Mouse (Mus musculus) limb, embryonic 13.5 days (tissue): ENCODE measurements around the gene Phospho2. TPM values are rescaled to one million over a fixed set of nuclear protein-coding genes. Genes with fewer than 3 reads are reported as not detected.

Source experiments
- ATAC-seq: fragments of 200-750 bp; cut with Nextera tagmentation; 2 replicates; pipeline ENCODE4 v1.8.0; 2017; ENCODE audit warnings: low read depth, moderate number of reproducible peaks, moderate TSS enrichment; ENCODE audit not compliant: low FRiP score
- H3K27ac ChIP-seq: fragments of 300-500 bp; sonication (generic); 2 replicates; pipeline ENCODE4 v1.5.1; 2015; ENCODE audit warnings: inconsistent platforms, mild to moderate bottlenecking, moderate library complexity
- H3K27me3 ChIP-seq: fragments of 300-500 bp; sonication (generic); 2 replicates; pipeline ENCODE4 v1.6.1; 2015; ENCODE audit warnings: mild to moderate bottlenecking, inconsistent platforms
- H3K36me3 ChIP-seq: fragments of 300-500 bp; sonication (generic); 2 replicates; pipeline ENCODE4 v1.6.1; 2015; ENCODE audit warnings: inconsistent platforms, mild to moderate bottlenecking, moderate library complexity
- H3K4me1 ChIP-seq: fragments of 300-500 bp; sonication (generic); 2 replicates; pipeline ENCODE4 v1.6.1; 2015; ENCODE audit warnings: inconsistent platforms
- H3K4me2 ChIP-seq: fragments of 300-500 bp; sonication (generic); replicated peaks from 2 replicates; pipeline ENCODE4 v1.6.1; 2015; ENCODE audit warnings: inconsistent platforms, mild to moderate bottlenecking, moderate library complexity
- H3K4me3 ChIP-seq: fragments of 300-500 bp; sonication (generic); 2 replicates; pipeline ENCODE4 v1.5.1; 2015; ENCODE audit warnings: moderate library complexity, mild to moderate bottlenecking, inconsistent platforms
- H3K9ac ChIP-seq: fragments of 300-500 bp; sonication (generic); 2 replicates; pipeline ENCODE4 v1.6.1; 2015; ENCODE audit warnings: mild to moderate bottlenecking, inconsistent platforms
- H3K9me3 ChIP-seq: fragments of 300-500 bp; sonication (generic); 2 replicates; pipeline ENCODE4 v1.6.1; 2016; ENCODE audit warnings: inconsistent platforms
- WGBS: fragments of 180-500 bp; shearing (Covaris S2); methylation state at CpG from one replicate; pipeline ENCODE4 v1.1.7; 2015; 5-methylcytosine and 5-hydroxymethylcytosine counted together
- polyA plus RNA-seq: library from polyadenylated mRNA; unstranded; fragments of >200 nt; fragmentation: Nextera tagmentation; extraction: Ambion mirVana; gene quantifications from 2 replicates; pipeline ENCODE4 v1.2.1, GENCODE M21; 2015

The Phospho2 gene
- 22.2 and 25.2 TPM in 2 replicates for polyA plus RNA-seq

DNA sequence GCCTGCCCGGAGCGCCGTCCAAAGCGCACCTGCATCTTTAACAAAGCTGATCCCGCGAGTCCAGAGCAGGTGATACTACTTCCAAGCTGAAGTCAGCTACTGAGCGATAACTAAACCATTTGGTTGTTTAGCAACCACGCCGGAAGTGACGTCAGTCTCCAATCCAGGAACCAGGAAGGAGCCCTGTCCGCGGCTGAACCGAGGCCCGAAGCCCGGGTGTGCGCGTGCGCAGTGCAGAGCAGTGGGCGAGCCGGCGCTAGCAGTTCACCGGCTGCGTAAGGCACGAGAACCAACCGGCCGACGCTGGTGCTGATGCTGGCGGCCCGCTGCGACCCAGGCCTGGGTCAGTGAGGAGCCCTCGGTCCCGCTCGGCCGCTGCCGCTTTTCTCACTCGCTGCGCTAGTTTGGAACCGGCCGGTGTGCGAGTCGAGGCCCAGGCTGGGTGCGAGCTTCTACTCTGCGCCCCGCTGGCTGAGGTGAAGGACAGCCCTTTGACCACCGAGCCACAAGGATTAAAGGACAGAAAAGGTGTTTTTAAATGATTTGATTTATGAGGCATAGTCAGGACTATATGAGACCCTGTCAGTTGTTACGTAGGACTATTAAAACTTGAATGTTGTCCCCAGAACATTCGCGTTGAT is at the start of gene Phospho2, which contains the start of gene Ccdc173:
Gene Phospho2, plus strand, starts transcription at position 195 of the 641 bp plus-strand sequence.
Gene Ccdc173, minus strand, starts transcription at position 147 of the 641 bp plus-strand sequence.
- no peaks in the 10 kb centered on the region for H3K9me3 ChIP-seq
- H3K4me1 ChIP-seq = peaks cover 4% of the 10 kb centered on the region; the same call in 1 of the 2 replicates
- peak within 1 kb of the TSS; percentile 77 for H3K9ac ChIP-seq
- H3K4me2 ChIP-seq = peak within 1 kb of the TSS; percentile 87
- ATAC-seq = peak; percentile 96
- H3K27me3 ChIP-seq = no peaks in the 10 kb centered on the region
- H3K27ac ChIP-seq = peak within 1 kb of the TSS; percentile 33; the same call in 1 of the 2 replicates
- 2% methylated on average over 48 of the region's 48 CpGs for WGBS
- peaks cover 17% of the 10 kb centered on the region for H3K36me3 ChIP-seq
- peak within 1 kb of the TSS; percentile 70 for H3K4me3 ChIP-seq

DNA sequence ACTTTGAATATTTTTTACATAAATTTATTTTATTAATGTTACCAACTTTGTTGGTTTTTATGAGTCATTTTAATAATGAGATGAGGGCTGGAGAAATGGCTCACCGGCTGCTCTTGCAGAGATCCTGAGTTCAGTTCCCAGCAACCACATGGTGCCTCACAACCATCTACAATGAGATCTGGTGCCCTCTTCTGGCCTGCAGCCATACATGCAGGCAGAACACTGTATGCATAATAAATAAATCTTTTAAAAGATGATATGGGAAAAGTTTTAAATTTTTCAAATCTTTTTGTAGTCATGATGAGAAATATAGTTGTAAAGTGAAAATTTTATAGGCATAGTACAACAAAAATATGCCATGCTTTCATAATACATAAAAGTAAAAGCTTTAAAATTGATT is 44.3 kb upstream of the Phospho2 start:
- H3K27me3 ChIP-seq = no peaks in the 10 kb centered on the region

DNA sequence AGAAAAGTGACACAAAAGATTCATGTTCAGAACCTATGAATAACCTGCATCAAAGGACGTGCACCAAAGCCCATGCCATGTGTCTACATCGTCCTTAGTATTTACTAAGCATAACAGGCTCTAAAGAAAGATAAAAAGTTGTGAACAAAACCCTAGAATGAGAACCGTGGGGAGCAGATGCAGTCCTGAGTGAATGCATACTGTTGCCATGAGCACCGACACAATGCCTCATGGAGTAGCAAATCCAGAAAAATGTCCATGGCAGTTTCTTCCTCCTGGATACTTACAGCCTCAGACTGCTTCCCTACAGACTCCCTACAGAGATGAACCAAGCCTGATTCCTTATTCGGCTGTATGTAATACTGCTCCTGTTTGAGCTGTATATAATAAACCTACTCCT is 28.4 kb upstream of the Phospho2 start:
- no peak overlapping the region for H3K9ac ChIP-seq
- H3K4me2 ChIP-seq = no peak overlapping the region
- H3K4me1 ChIP-seq = no peaks in the 10 kb centered on the region
- WGBS = 80% methylated on average over 5 of the region's 5 CpGs
- ATAC-seq = no peak
- H3K36me3 ChIP-seq = 0 out of 2 replicates have a peak, but pooled peaks cover 5% of the 10 kb centered on the region
- H3K27me3 ChIP-seq = no peaks in the 10 kb centered on the region
- no peak overlapping the region for H3K27ac ChIP-seq
- H3K4me3 ChIP-seq = no peak overlapping the region
- H3K9me3 ChIP-seq = no peaks in the 10 kb centered on the region

More for the DNA sequence above, 44.3 kb upstream of the Phospho2 start:
- no peak overlapping the region for H3K4me2 ChIP-seq
- WGBS = 84% methylated on average over 1 of the region's 1 CpGs
- peaks cover 70% of the 10 kb centered on the region for H3K36me3 ChIP-seq
- peaks cover 4% of the 10 kb centered on the region; the same call in 1 of the 2 replicates for H3K9me3 ChIP-seq
- ATAC-seq = no peak
- no peak overlapping the region for H3K4me3 ChIP-seq
- H3K4me1 ChIP-seq = no peaks in the 10 kb centered on the region
- H3K9ac ChIP-seq = no peak overlapping the region
- no peak overlapping the region for H3K27ac ChIP-seq

DNA sequence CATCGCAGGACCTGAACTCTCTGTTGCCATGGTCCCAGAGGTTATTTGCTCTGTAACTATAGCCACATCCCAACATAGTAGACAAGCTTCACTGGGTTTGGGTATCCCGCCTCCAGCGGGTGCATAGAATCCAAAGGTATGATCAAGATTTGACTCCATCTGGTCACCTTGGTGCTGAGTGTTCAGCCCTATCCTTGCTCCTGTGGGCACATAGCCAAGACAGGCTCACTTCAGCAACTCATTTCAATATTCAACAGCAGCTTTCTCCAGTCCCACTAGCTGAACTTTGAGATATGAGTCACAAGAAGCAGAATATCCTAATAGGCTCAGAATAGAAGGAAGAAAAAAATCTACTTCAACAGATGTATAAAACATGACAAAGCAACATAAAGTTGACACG is 26.1 kb upstream of the Phospho2 start:
- H3K4me2 ChIP-seq = no peak overlapping the region
- no peaks in the 10 kb centered on the region for H3K27me3 ChIP-seq
- no peak for ATAC-seq
- H3K4me1 ChIP-seq = no peaks in the 10 kb centered on the region
- H3K9ac ChIP-seq = no peak overlapping the region
- H3K27ac ChIP-seq = no peak overlapping the region
- H3K4me3 ChIP-seq = no peak overlapping the region
- 0 out of 2 replicates have a peak, but pooled peaks cover 5% of the 10 kb centered on the region for H3K36me3 ChIP-seq
- 96% methylated on average over 4 of the region's 4 CpGs for WGBS
- H3K9me3 ChIP-seq = no peaks in the 10 kb centered on the region

DNA sequence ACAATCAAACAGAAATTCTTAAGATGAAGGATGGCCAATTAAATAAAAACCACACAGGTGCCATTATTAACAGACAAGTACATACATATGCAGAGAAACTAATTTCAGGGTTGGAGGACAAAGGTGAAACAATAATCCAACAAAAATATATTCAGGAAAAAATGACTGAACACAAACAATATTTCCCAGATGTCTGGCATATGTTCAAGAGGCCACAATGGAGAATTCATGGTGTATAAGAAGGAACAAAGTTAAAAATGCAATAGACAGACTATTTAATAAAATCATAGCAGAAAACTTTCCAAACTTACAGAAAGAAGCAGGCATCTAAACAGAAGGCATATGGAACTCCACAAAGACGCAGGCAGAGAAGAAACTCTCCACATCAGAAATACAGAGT is 24.7 kb upstream of the Phospho2 start:
- H3K27ac ChIP-seq = peak overlapping the region; percentile 48; the same call in 1 of the 2 replicates
- no peaks in the 10 kb centered on the region for H3K4me1 ChIP-seq
- no peak overlapping the region for H3K4me2 ChIP-seq
- 0 out of 2 replicates have a peak, but pooled peaks cover 5% of the 10 kb centered on the region for H3K36me3 ChIP-seq
- WGBS = 76% methylated on average over 1 of the region's 1 CpGs
- ATAC-seq = no peak
- H3K9ac ChIP-seq = no peak overlapping the region
- no peaks in the 10 kb centered on the region for H3K9me3 ChIP-seq
- no peaks in the 10 kb centered on the region for H3K27me3 ChIP-seq
- no peak overlapping the region for H3K4me3 ChIP-seq

DNA sequence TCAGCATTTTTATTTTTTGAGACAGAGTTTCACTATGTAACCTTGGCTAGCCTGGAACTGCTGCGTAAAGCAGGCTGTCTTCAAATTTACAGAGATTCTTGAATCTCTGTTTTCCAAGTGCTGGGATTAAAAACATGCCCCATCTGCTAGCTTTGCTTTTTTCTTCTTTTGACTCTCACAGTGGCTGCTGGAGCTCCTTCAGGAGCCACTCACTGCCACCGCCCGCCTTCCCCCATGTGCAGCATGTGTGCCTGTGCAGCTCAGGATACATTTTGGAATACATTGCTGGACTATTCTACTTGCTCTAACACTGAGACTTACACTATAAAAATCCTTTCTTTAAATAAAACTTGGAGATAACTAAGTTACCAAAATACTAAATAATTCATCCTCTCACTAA is 16.1 kb upstream of the Phospho2 start:
- Histone ChIP-seq H3K4me2 (no peak overlapping the region), H3K36me3 (peaks cover 6% of the 10 kb centered on the region), H3K9ac (no peak overlapping the region), H3K4me1 (no peaks in the 10 kb centered on the region), H3K4me3 (no peak overlapping the region), H3K27me3 (no peaks in the 10 kb centered on the region), H3K27ac (no peak overlapping the region), H3K9me3 (no peaks in the 10 kb centered on the region)
- 88% methylated on average over 3 of the region's 3 CpGs for WGBS
- ATAC-seq = no peak

DNA sequence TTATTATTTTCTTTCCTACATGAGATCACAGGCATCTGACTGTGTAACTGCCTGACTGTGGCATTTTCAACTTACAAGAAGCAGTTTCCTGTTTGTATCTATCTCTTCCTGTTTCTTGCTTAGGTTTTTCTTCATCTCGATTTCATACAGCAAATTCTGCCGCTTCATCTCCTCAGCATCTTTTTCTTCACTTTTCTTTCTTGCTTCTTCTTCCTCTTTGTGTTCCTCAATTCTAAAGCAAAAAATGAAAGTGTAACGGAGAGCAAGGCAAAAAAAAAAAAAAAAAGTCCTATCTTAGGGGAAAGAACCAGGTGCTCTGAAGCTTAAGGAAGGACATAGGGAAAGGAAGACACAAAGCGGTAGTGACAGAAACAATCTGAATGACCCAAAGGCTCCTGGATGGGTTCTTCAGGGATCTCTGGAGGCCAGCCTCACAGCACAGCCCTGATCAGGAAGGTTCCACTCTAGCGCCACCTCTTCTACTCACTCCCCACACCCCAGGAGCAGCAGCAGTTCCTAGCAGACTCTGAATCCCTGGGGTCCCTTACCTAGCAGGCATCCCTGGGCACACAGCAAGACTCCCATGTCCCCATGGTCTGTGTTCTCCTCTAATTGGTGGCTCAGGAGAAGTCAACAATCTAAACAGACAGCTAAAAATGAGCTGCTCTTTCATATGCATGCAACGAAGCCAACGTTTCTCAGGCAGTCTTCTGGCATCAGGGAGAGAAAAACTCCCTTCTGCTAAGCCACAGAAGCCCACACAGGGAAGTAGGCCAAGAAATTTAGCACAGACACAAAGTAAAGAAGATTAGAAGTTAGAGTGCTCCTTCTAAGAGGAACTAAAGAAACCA is 11.2 kb upstream of the Phospho2 start:
- Histone ChIP-seq H3K4me1 (no peaks in the 10 kb centered on the region), H3K9me3 (no peaks in the 10 kb centered on the region), H3K36me3 (peaks cover 11% of the 10 kb centered on the region), H3K4me3 (no peak overlapping the region), H3K27ac (no peak overlapping the region), H3K27me3 (no peaks in the 10 kb centered on the region), H3K9ac (no peak overlapping the region), H3K4me2 (no peak overlapping the region)
- 78% methylated on average over 7 of the region's 7 CpGs for WGBS
- ATAC-seq = no peak

DNA sequence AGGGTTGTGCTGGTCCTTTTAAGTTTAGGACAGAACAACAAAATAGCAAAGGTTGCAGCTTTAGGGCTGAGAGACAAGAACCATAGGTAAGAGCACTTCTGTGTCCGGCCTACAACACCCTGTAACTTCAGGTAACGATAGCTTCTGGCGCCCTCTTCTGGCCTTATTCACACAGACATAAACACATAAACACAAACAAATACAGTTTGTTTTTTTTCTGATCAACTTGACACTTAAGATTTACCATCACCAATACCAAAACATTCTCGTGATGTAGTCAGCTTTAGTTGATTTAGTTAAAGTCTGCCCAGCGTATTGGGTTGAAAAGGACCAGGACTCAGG is 10.6 kb upstream of the Phospho2 start:
- no peak for ATAC-seq
- no peak overlapping the region for H3K4me2 ChIP-seq
- WGBS = 48% methylated on average over 5 of the region's 5 CpGs

DNA sequence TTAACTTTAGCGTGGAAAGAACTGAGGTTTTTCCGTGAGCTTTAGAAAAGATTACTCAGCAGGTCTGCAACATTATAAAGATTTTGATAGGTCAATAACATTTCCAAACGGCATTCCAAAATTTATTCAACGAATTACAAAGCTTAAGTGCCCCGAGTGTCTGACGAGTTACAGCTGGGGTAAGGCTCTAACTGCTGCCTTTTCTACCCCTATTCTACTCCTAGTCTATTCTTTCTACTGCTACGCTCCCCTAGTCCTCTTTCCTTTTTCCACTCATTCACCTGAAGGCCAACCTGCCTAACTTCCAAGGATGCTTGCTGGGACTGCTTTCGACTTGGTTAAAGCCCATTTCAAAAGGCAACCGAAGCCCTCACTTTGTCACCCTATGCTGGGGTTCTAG is 449 bp upstream of the Phospho2 start:
- H3K36me3 ChIP-seq = peaks cover 14% of the 10 kb centered on the region
- H3K4me1 ChIP-seq = peaks cover 4% of the 10 kb centered on the region; the same call in 1 of the 2 replicates
- H3K4me3 ChIP-seq = peak overlapping the region; percentile 70
- ATAC-seq = no peak
- WGBS = 21% methylated on average over 9 of the region's 9 CpGs
- no peaks in the 10 kb centered on the region for H3K9me3 ChIP-seq
- H3K27ac ChIP-seq = peak overlapping the region; percentile 33; the same call in 1 of the 2 replicates
- H3K9ac ChIP-seq = peak overlapping the region; percentile 77
- H3K4me2 ChIP-seq = peak overlapping the region; percentile 87
- H3K27me3 ChIP-seq = no peaks in the 10 kb centered on the region

More for the DNA sequence above, 10.6 kb upstream of the Phospho2 start:
- Histone ChIP-seq H3K27me3 (no peaks in the 10 kb centered on the region), H3K4me1 (no peaks in the 10 kb centered on the region), H3K4me3 (no peak overlapping the region), H3K9me3 (no peaks in the 10 kb centered on the region), H3K27ac (no peak overlapping the region), H3K36me3 (peaks cover 11% of the 10 kb centered on the region), H3K9ac (no peak overlapping the region)

DNA sequence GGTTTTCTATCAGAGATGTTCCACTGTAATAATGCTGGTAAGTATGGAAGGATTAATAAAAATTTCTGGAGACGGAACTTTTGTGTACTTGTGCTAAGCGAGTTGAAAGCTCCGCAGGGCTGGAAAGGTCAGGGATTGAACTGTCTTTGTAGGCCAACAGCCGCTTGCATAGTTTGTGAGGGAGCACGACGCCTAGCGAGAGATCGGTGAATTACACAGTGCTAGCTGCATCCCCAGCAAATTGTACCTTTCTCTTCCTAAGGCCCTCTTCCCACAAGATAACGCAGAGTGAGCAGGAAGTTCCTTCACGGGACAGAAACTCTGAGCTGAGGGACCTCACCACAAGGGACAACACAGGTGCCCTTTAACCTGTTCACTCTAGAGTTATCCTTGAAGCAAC is 862 bp downstream of the Phospho2 start:
- Histone ChIP-seq H3K4me1 (peaks cover 4% of the 10 kb centered on the region; the same call in 1 of the 2 replicates), H3K9me3 (no peaks in the 10 kb centered on the region), H3K36me3 (peaks cover 24% of the 10 kb centered on the region), H3K9ac (peak overlapping the region; percentile 77), H3K4me2 (peak overlapping the region; percentile 87), H3K27me3 (no peaks in the 10 kb centered on the region), H3K27ac (peak overlapping the region; percentile 10; the same call in 1 of the 2 replicates), H3K4me3 (peak overlapping the region; percentile 70)
- WGBS = 2% methylated on average over 10 of the region's 10 CpGs
- no peak for ATAC-seq

DNA sequence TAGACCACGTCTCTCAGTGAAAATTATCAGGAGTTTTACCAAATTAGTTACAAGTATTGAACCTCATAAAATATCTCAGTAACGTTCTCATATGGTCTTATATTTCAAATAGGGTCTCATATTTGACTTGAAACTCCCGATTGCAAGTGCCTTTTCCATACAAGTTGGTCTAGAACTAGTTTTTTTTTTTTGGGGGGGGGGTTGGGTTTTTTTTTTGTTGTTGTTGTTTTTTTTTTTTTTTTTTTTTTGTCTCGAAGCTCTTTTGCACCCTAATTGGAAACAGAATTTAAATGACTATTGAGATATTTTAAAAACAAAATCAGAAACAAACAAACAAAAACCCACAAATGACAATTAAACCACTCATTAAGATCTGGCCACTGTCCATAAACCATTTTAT is 1.3 kb downstream of the Phospho2 start:
- Histone ChIP-seq H3K4me2 (peak overlapping the region; percentile 87; the same call in 1 of the 2 replicates), H3K4me3 (peak overlapping the region; percentile 70), H3K36me3 (peaks cover 28% of the 10 kb centered on the region), H3K9ac (no peak overlapping the region), H3K27ac (no peak overlapping the region), H3K27me3 (no peaks in the 10 kb centered on the region), H3K4me1 (peaks cover 4% of the 10 kb centered on the region; the same call in 1 of the 2 replicates), H3K9me3 (no peaks in the 10 kb centered on the region)
- no peak for ATAC-seq
- 72% methylated on average over 4 of the region's 4 CpGs for WGBS

DNA sequence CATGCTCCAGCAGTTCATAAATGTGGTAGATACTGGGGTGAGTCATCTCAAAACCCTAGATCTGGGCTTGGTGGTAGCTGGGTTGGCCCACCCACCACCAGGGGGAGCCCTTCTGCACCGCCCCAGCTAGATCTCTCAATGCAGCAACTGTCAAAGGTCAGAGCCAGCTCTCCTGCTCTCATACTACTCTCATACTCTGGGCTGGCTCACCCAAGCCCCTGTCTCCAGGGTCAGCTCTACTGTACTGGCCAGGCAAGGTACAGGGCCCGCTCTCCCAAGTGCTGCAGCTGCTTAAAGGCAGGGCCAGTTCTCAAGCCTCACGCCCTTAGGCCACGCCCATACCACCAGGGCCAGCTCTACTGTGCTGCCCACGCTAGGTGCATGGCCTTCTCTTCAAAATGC is 13.5 kb downstream of the Phospho2 start:
- peaks cover under 1% of the 10 kb centered on the region; the same call in 1 of the 2 replicates for H3K36me3 ChIP-seq
- ATAC-seq = peak; percentile 28; the same call in 1 of the 2 replicates
- no peaks in the 10 kb centered on the region for H3K4me1 ChIP-seq
- no peak overlapping the region for H3K27ac ChIP-seq
- H3K9ac ChIP-seq = no peak overlapping the region
- no peak overlapping the region for H3K4me2 ChIP-seq
- no peaks in the 10 kb centered on the region for H3K9me3 ChIP-seq
- 51% methylated on average over 5 of the region's 5 CpGs for WGBS
- no peaks in the 10 kb centered on the region for H3K27me3 ChIP-seq
- H3K4me3 ChIP-seq = no peak overlapping the region
